Mouse (Mus musculus): ENCODE measurements around the gene Mpped2. TPM values are rescaled to one million over a fixed set of nuclear protein-coding genes. Genes with fewer than 3 reads are reported as not detected.

Gene Mpped2
- polyA plus RNA-seq, 1 experiment: 4.1 TPM

DNA sequence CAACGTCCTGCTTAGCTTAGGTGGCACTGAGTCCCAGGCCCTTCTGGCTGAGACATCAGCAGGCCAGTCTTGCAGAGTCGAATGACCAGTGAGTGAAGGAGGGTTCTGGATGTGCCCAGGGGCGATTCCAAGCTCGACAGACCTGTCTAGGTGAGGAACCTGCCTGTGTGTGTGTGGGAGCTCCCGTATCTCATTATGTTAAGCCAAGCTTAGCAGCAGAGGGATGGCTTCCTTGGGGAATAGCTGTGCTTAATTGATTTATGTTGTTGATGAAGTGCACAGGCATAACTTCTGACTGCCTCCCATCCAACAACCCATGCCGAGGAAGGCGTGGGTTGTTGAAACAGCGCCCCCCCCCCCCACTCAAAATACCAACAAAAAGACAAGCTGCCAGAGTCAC lies 128.2 kb downstream of the Mpped2 start:
- Histone ChIP-seq H3K4me1 (ENCODE audit: control insufficient read depth, insufficient read depth, low read length) (0 out of 2 replicates have a peak, but pooled peaks cover 3% of the 10 kb centered on the region), H3K27me3 (replicated peaks; ENCODE audit: control insufficient read depth, insufficient read depth, low read length) (no peaks in the 10 kb centered on the region), H3K4me3 (ENCODE audit: insufficient read depth, low read depth, low read length) (no peak overlapping the region), H3K27ac (ENCODE audit: insufficient read depth, low read depth, low read length) (no peak overlapping the region), H3K36me3 (ENCODE audit: control insufficient read depth, insufficient read depth, low read length) (no peaks in the 10 kb centered on the region)
- 41% methylated on average over 8 of the region's 8 CpGs for WGBS
- no peak for DNase-seq
- TF ChIP-seq CTCF (conservative IDR thresholded peaks at IDR 0.05; ENCODE audit: insufficient read depth, insufficient read length, low read depth, low read length): no peak
- no peak for TF ChIP-seq POLR2A (IDR thresholded peaks at IDR 0.05; ENCODE audit: low read depth, low read length)

DNA sequence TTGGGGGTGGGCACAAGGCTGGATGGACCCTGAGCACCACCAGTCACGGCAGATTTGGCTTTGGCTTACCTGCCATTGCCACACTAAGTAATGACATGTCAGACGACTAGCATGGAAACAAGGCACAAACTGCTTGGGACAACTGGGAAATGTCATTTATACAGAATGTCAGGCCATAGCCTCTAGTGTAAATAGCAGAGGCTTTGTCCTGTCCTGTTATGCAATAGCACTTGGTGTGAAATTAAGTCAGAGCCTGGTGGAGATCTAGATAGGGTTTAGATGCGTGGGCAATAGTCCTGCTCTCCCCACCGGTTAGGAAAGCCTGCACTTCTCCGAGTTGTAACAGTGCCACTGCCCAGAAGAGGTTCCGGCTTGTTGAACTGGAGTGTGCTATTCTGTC lies 128.8 kb downstream of the Mpped2 start:
- TF ChIP-seq POLR2A (IDR thresholded peaks at IDR 0.05; ENCODE audit: low read depth, low read length) (no peak), CTCF (conservative IDR thresholded peaks at IDR 0.05; ENCODE audit: insufficient read depth, insufficient read length, low read depth, low read length) (no peak)
- no peaks in the 10 kb centered on the region for H3K36me3 ChIP-seq (ENCODE audit: control insufficient read depth, insufficient read depth, low read length)
- no peak overlapping the region for H3K27ac ChIP-seq (ENCODE audit: insufficient read depth, low read depth, low read length)
- no peaks in the 10 kb centered on the region for H3K27me3 ChIP-seq (replicated peaks; ENCODE audit: control insufficient read depth, insufficient read depth, low read length)
- no peak for DNase-seq
- 66% methylated on average over 6 of the region's 6 CpGs for WGBS
- 0 out of 2 replicates have a peak, but pooled peaks cover 3% of the 10 kb centered on the region for H3K4me1 ChIP-seq (ENCODE audit: control insufficient read depth, insufficient read depth, low read length)
- H3K4me3 ChIP-seq (ENCODE audit: insufficient read depth, low read depth, low read length): no peak overlapping the region

DNA sequence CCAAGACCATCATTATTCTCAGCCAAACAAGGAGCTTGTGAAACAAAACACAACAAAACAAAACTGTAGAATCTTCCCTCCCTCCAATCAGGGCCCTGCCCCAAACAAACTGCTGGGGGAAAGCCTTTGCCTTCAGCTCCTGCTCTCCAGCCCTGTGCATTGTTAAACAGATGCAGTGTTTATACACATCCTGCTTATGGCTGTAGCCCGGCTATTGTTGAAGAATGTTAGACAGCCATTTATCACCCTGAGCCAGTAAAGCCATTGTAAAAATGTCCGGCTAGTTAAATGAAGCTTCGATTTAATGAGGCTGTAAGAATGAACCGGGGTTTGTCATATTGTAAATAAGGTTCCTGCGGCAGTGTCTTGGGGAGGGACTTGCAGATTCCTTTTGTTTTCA lies 129.5 kb downstream of the Mpped2 start:
- Histone ChIP-seq H3K4me3 (ENCODE audit: insufficient read depth, low read depth, low read length) (no peak overlapping the region), H3K27me3 (replicated peaks; ENCODE audit: control insufficient read depth, insufficient read depth, low read length) (no peaks in the 10 kb centered on the region), H3K36me3 (ENCODE audit: control insufficient read depth, insufficient read depth, low read length) (no peaks in the 10 kb centered on the region), H3K4me1 (ENCODE audit: control insufficient read depth, insufficient read depth, low read length) (0 out of 2 replicates have a peak, but pooled peaks cover 3% of the 10 kb centered on the region), H3K27ac (ENCODE audit: insufficient read depth, low read depth, low read length) (no peak overlapping the region)
- WGBS: 32% methylated on average over 5 of the region's 5 CpGs
- TF ChIP-seq CTCF (conservative IDR thresholded peaks at IDR 0.05; ENCODE audit: insufficient read depth, insufficient read length, low read depth, low read length) (no peak), POLR2A (IDR thresholded peaks at IDR 0.05; ENCODE audit: low read depth, low read length) (no peak)
- no peak for DNase-seq

DNA sequence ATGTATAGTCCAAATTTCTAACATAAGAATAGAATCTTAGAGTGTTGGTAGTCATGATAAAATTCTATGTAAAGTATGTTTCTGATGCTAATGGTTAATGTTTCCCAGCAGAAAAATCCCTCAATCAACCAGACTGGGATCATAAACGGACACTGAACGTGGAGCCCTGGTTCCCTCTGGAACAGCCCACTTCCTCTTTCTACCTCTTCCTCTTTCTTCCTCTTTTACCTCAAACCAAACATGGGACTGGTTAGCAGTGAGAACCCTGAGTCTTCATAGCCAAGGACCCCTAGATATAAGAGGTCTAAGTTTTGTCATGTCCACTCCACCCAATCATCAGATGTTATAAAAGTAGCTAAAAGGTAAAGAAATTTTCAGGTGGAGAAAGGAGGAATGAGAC lies 132.4 kb downstream of the Mpped2 start:
- TF ChIP-seq CTCF (conservative IDR thresholded peaks at IDR 0.05; ENCODE audit: insufficient read depth, insufficient read length, low read depth, low read length): no peak
- no peak for TF ChIP-seq POLR2A (IDR thresholded peaks at IDR 0.05; ENCODE audit: low read depth, low read length)
- Histone ChIP-seq H3K27ac (ENCODE audit: insufficient read depth, low read depth, low read length) (no peak overlapping the region), H3K4me1 (ENCODE audit: control insufficient read depth, insufficient read depth, low read length) (no peaks in the 10 kb centered on the region), H3K4me3 (ENCODE audit: insufficient read depth, low read depth, low read length) (no peak overlapping the region), H3K36me3 (ENCODE audit: control insufficient read depth, insufficient read depth, low read length) (no peaks in the 10 kb centered on the region), H3K27me3 (replicated peaks; ENCODE audit: control insufficient read depth, insufficient read depth, low read length) (no peaks in the 10 kb centered on the region)
- no peak for DNase-seq
- 59% methylated on average over 2 of the region's 2 CpGs for WGBS

DNA sequence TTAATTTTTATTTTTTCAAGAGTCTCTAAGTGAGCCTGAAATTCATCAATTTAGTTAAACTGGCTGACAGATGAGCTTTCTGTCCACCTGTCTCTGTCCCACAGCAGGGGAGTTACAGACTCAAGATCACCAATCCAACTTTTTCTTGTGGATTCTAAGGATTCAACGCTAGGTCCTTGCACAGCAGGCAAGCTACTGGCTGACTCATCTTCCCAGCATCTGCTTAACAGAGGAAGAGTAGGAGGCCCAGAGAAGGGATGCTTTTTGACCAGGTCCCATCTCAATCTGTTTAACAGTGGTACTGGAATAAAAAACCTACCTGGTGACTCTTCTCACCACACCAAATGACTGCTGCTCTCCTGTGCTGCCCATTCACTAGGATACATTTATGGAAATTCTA lies 133.0 kb downstream of the Mpped2 start:
- H3K27ac ChIP-seq (ENCODE audit: insufficient read depth, low read depth, low read length): no peak overlapping the region
- no peak overlapping the region for H3K4me3 ChIP-seq (ENCODE audit: insufficient read depth, low read depth, low read length)
- H3K27me3 ChIP-seq (replicated peaks; ENCODE audit: control insufficient read depth, insufficient read depth, low read length): no peaks in the 10 kb centered on the region
- no peaks in the 10 kb centered on the region for H3K4me1 ChIP-seq (ENCODE audit: control insufficient read depth, insufficient read depth, low read length)
- no peak for TF ChIP-seq POLR2A (IDR thresholded peaks at IDR 0.05; ENCODE audit: low read depth, low read length)
- H3K36me3 ChIP-seq (ENCODE audit: control insufficient read depth, insufficient read depth, low read length): no peaks in the 10 kb centered on the region
- WGBS: 94% methylated on average over 1 of the region's 1 CpGs
- no peak for DNase-seq

DNA sequence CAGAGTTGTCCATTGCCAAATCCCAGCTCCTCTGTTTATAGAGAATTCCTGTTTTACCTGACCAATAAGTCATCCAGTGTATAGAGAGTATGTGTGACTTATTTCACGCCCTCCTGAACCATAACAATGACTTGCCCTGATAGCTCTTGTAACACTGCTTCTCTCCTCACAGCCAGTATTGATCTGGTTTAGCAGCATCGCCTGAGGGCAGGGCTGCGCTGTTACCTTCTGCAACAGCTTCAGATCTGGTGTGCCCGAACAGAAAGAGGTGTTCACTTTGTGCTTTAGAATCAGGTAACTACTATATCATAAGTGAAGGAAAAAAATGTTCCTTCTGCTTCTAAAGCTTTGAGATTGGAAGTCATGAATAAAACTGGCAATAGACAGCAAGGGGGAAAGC lies 133.7 kb downstream of the Mpped2 start:
- Histone ChIP-seq H3K4me3 (ENCODE audit: insufficient read depth, low read depth, low read length) (no peak overlapping the region), H3K4me1 (ENCODE audit: control insufficient read depth, insufficient read depth, low read length) (no peaks in the 10 kb centered on the region), H3K27me3 (replicated peaks; ENCODE audit: control insufficient read depth, insufficient read depth, low read length) (no peaks in the 10 kb centered on the region), H3K36me3 (ENCODE audit: control insufficient read depth, insufficient read depth, low read length) (no peaks in the 10 kb centered on the region), H3K27ac (ENCODE audit: insufficient read depth, low read depth, low read length) (no peak overlapping the region)
- DNase-seq: no peak
- 91% methylated on average over 4 of the region's 4 CpGs for WGBS
- TF ChIP-seq CTCF (conservative IDR thresholded peaks at IDR 0.05; ENCODE audit: insufficient read depth, insufficient read length, low read depth, low read length) (no peak), POLR2A (IDR thresholded peaks at IDR 0.05; ENCODE audit: low read depth, low read length) (no peak)

DNA sequence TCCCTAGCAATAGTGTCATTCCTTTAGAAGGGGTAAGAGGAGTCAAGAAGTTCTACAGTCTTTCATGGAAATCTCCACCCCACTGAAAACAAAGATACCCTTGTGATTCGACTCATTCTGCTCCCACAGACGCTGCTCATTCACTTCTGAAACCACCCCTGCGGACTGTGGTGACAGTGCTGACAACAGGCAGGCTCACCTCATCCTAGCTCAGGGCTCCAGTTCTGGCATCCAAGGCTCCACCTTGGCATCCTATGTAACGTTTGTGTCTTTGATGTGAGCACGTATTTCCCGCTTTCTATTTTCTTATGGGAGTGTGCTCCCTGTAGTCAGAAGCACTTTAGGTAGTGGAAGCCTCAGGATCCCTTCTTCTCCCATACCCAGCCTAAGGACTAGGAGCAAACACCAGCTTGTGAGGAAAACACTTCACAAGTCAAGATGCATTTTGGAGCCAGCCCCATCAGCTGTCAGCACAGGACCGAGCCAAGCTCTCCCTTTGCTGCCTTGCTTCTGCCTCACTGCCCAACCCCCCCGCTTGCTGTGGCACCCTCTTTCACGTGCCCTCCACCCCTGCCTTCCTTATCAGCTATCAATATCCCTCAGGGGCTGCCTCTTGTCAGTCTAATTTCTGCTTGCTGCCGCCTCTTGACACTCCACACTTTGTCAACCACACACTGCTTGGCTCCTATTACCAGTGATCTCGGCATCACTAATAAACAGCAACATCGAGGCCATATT lies 135.7 kb downstream of the Mpped2 start:
- H3K27me3 ChIP-seq (replicated peaks; ENCODE audit: control insufficient read depth, insufficient read depth, low read length): no peaks in the 10 kb centered on the region
- no peaks in the 10 kb centered on the region for H3K4me1 ChIP-seq (ENCODE audit: control insufficient read depth, insufficient read depth, low read length)
- WGBS: 65% methylated on average over 12 of the region's 12 CpGs
- no peaks in the 10 kb centered on the region for H3K36me3 ChIP-seq (ENCODE audit: control insufficient read depth, insufficient read depth, low read length)
- DNase-seq: no peak
- no peak overlapping the region for H3K27ac ChIP-seq (ENCODE audit: insufficient read depth, low read depth, low read length)
- H3K4me3 ChIP-seq (ENCODE audit: insufficient read depth, low read depth, low read length): no peak overlapping the region
- no peak for TF ChIP-seq POLR2A (IDR thresholded peaks at IDR 0.05; ENCODE audit: low read depth, low read length)

All from kidney, adult 2 months (tissue).